Mouse (Mus musculus): ENCODE measurements around the gene Thap4. TPM values are rescaled to one million over a fixed set of nuclear protein-coding genes. Genes with fewer than 3 reads are reported as not detected.

Thap4 gene
- polyA plus RNA-seq, 1 experiment from 2014 or later = 75.3 TPM

DNA sequence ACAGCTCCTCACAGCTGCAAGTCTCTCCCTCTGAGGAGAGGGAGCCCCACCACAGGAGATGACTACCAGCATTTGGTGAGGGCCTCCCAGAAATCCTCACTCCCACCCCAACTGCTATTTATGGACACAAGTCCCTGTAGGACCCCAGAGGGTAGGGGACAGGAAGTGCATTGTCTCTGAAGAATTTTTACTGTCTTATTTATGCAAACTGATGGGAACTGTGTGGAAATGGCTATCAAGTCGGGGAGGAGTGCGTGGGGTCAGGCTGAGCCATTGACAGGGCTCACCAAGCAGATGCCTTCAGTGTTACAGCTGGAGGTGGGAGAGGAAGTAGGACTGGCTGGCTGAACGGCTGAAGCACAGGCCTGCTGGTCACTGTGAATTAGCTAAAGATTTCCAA, 57.3 kb downstream of the Thap4 start:
- peak; percentile 69 for ATAC-seq (ENCODE audit: low FRiP score, low TSS enrichment)
- Histone ChIP-seq H3K9ac (replicated peaks; ENCODE audit: low read length) (no peak overlapping the region), H3K4me3 (ENCODE audit: low read length) (no peak overlapping the region), H3K36me3 (ENCODE audit: insufficient read depth, low read length) (peaks cover 19% of the 10 kb centered on the region), H3K4me2 (replicated peaks; ENCODE audit: low read depth, low read length) (no peak overlapping the region), H3K27me3 (ENCODE audit: insufficient read depth, low read length) (no peaks in the 10 kb centered on the region), H3K4me1 (ENCODE audit: insufficient read depth, low read length) (peaks cover 15% of the 10 kb centered on the region), H3K27ac (ENCODE audit: low read length) (peak overlapping the region; percentile 80), H3K9me3 (ENCODE audit: low read length) (no peaks in the 10 kb centered on the region)
- 23% methylated on average over 3 of the region's 3 CpGs for WGBS

- Histone ChIP-seq H3K27me3 (ENCODE audit: insufficient read depth, low read length) (no peaks in the 10 kb centered on the region), H3K9me3 (ENCODE audit: low read length) (no peaks in the 10 kb centered on the region), H3K4me3 (ENCODE audit: low read length) (no peak overlapping the region), H3K9ac (replicated peaks; ENCODE audit: low read length) (no peak overlapping the region), H3K4me1 (ENCODE audit: insufficient read depth, low read length) (peaks cover 15% of the 10 kb centered on the region), H3K4me2 (replicated peaks; ENCODE audit: low read depth, low read length) (no peak overlapping the region), H3K36me3 (ENCODE audit: insufficient read depth, low read length) (peaks cover 30% of the 10 kb centered on the region), H3K27ac (ENCODE audit: low read length) (peak overlapping the region; percentile 61)
- WGBS = 73% methylated on average over 6 of the region's 6 CpGs
- ATAC-seq (ENCODE audit: low FRiP score, low TSS enrichment) = no peak
Measured at GRCm38 (mm10) chr1:93694966-93695365, 59.7 kb downstream of the Thap4 start.

DNA sequence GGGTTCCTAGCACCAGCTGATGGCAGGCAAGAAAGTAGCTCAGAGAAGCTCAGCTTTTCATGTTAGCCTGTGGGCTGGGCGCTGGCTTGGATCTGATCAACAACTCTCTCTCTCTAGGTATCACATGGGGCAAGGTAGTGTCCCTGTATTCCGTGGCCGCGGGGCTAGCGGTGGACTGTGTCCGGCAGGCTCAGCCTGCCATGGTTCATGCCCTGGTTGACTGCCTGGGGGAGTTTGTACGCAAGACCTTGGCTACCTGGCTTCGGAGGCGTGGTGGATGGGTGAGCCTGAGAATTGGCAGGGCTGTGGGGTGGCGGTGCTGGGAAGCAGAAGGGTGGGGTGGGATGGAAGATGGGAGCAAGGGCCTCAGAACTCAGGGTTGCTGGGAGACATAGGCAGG, 60.7 kb downstream of the Thap4 start:
- Histone ChIP-seq H3K4me2 (replicated peaks; ENCODE audit: low read depth, low read length) (no peak overlapping the region), H3K36me3 (ENCODE audit: insufficient read depth, low read length) (peaks cover 30% of the 10 kb centered on the region), H3K27me3 (ENCODE audit: insufficient read depth, low read length) (no peaks in the 10 kb centered on the region), H3K27ac (ENCODE audit: low read length) (no peak overlapping the region), H3K4me1 (ENCODE audit: insufficient read depth, low read length) (peaks cover 15% of the 10 kb centered on the region), H3K9me3 (ENCODE audit: low read length) (no peaks in the 10 kb centered on the region), H3K4me3 (ENCODE audit: low read length) (no peak overlapping the region), H3K9ac (replicated peaks; ENCODE audit: low read length) (no peak overlapping the region)
- 85% methylated on average over 10 of the region's 10 CpGs for WGBS
- no peak for ATAC-seq (ENCODE audit: low FRiP score, low TSS enrichment)

- Histone ChIP-seq H3K4me2 (replicated peaks; ENCODE audit: low read depth, low read length) (no peak overlapping the region), H3K4me1 (ENCODE audit: insufficient read depth, low read length) (peaks cover 15% of the 10 kb centered on the region), H3K36me3 (ENCODE audit: insufficient read depth, low read length) (peaks cover 30% of the 10 kb centered on the region), H3K27ac (ENCODE audit: low read length) (no peak overlapping the region), H3K9ac (replicated peaks; ENCODE audit: low read length) (no peak overlapping the region), H3K27me3 (ENCODE audit: insufficient read depth, low read length) (no peaks in the 10 kb centered on the region), H3K9me3 (ENCODE audit: low read length) (no peaks in the 10 kb centered on the region), H3K4me3 (ENCODE audit: low read length) (no peak overlapping the region)
- no peak for ATAC-seq (ENCODE audit: low FRiP score, low TSS enrichment)
- WGBS = 78% methylated on average over 3 of the region's 3 CpGs
Measured at GRCm38 (mm10) chr1:93693502-93693901, 61.2 kb downstream of the Thap4 start.

DNA sequence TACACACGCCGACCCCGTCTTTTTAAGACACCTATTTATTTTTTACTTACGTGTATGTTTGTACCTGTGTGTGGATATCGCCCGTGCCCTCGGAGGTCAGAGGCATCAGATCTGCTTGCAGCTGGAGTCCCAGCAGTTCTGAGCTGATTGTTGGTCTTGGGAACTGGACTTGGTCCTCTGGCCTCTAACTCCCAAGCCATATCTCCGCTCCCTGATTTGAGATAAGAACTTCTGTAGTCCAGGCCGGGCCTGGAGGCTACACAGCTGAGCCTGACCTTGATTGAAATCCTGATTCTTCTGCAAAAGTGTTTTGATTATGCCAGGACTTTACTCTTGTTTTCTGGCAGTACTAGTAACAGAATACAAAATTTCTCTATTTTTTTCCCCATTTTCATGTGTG, 61.9 kb downstream of the Thap4 start:
- H3K9me3 ChIP-seq (ENCODE audit: low read length) = no peaks in the 10 kb centered on the region
- no peak overlapping the region for H3K4me3 ChIP-seq (ENCODE audit: low read length)
- H3K27me3 ChIP-seq (ENCODE audit: insufficient read depth, low read length) = no peaks in the 10 kb centered on the region
- H3K36me3 ChIP-seq (ENCODE audit: insufficient read depth, low read length) = peaks cover 30% of the 10 kb centered on the region
- peaks cover 15% of the 10 kb centered on the region for H3K4me1 ChIP-seq (ENCODE audit: insufficient read depth, low read length)
- no peak overlapping the region for H3K9ac ChIP-seq (replicated peaks; ENCODE audit: low read length)
- no peak overlapping the region for H3K27ac ChIP-seq (ENCODE audit: low read length)
- 82% methylated on average over 9 of the region's 9 CpGs for WGBS
- H3K4me2 ChIP-seq (replicated peaks; ENCODE audit: low read depth, low read length) = no peak overlapping the region
- ATAC-seq (ENCODE audit: low FRiP score, low TSS enrichment) = no peak

DNA sequence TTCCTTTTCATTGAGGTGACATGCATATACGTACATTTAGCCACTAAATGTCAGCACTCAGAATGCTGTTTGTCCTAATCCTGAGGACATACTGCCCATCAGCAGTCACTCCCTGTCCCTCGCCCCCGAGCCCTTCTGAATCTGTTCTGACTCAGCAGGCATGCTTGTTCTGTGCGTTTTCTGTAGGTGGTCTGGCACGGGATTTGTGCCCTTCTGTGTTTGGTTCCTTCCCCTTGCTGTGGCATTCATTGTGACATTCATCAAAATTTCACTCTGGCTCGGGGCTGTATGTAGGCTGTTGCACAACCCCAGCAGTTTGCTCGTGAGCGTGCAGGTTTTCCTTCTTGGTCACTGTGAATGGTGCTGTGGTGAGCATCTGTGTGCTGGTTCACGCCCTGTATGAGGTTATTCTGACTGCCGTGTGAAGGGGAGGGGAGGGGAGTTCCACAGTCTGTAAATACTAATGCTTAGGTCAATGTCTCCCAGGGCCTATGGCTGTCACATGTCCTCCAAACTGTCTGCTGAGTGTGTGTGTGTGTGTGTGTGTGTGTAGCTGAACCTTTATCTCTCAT, 62.8 kb downstream of the Thap4 start:
- H3K9me3 ChIP-seq (ENCODE audit: low read length) = no peaks in the 10 kb centered on the region
- H3K9ac ChIP-seq (replicated peaks; ENCODE audit: low read length) = no peak overlapping the region
- H3K36me3 ChIP-seq (ENCODE audit: insufficient read depth, low read length) = peaks cover 30% of the 10 kb centered on the region
- H3K4me1 ChIP-seq (ENCODE audit: insufficient read depth, low read length) = peaks cover 17% of the 10 kb centered on the region
- no peaks in the 10 kb centered on the region for H3K27me3 ChIP-seq (ENCODE audit: insufficient read depth, low read length)
- no peak overlapping the region for H3K27ac ChIP-seq (ENCODE audit: low read length)
- H3K4me3 ChIP-seq (ENCODE audit: low read length) = no peak overlapping the region
- WGBS = 78% methylated on average over 10 of the region's 10 CpGs
- H3K4me2 ChIP-seq (replicated peaks; ENCODE audit: low read depth, low read length) = no peak overlapping the region
- no peak for ATAC-seq (ENCODE audit: low FRiP score, low TSS enrichment)

GRCm38 (mm10) chr1:93691106-93691505, 63.6 kb downstream of the Thap4 start:
- Histone ChIP-seq H3K9ac (replicated peaks; ENCODE audit: low read length) (no peak overlapping the region), H3K4me2 (replicated peaks; ENCODE audit: low read depth, low read length) (no peak overlapping the region), H3K27me3 (ENCODE audit: insufficient read depth, low read length) (no peaks in the 10 kb centered on the region), H3K27ac (ENCODE audit: low read length) (no peak overlapping the region), H3K9me3 (ENCODE audit: low read length) (no peaks in the 10 kb centered on the region), H3K36me3 (ENCODE audit: insufficient read depth, low read length) (peaks cover 26% of the 10 kb centered on the region), H3K4me3 (ENCODE audit: low read length) (no peak overlapping the region), H3K4me1 (ENCODE audit: insufficient read depth, low read length) (peaks cover 22% of the 10 kb centered on the region)
- 91% methylated on average over 8 of the region's 8 CpGs for WGBS
- ATAC-seq (ENCODE audit: low FRiP score, low TSS enrichment) = no peak

DNA sequence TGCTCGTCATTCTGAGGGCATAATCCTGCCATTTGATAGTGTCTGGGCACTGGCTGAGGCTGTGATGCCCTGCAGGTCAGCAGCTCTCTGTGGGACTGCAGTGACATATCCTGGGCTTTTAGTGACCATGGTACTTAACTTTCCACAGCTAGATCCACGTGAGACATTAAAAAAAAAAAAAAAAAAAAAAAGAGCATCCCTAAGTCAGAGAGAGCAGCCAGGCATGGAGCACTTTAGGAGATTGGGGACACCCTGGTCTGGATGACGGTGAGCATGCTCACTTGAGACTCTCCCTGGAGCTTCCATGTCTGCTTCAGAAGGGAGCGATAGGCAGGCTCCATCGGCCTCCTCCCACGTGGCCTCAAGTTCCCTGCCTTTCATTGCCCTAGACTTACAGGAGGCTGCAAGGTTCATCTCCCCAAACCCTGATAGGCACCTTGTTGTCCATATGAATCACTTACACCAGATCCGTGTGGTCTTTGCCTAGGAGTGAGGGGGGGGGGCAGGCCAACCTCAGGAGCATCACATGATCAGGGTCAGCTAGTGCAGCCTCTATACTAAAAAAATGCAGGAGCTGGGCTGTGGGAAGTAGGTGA, 64.7 kb downstream of the Thap4 start:
- Histone ChIP-seq H3K36me3 (ENCODE audit: insufficient read depth, low read length) (peaks cover 16% of the 10 kb centered on the region), H3K4me3 (ENCODE audit: low read length) (no peak overlapping the region), H3K27ac (ENCODE audit: low read length) (no peak overlapping the region), H3K27me3 (ENCODE audit: insufficient read depth, low read length) (no peaks in the 10 kb centered on the region), H3K9me3 (ENCODE audit: low read length) (no peaks in the 10 kb centered on the region), H3K4me1 (ENCODE audit: insufficient read depth, low read length) (peaks cover 23% of the 10 kb centered on the region), H3K9ac (replicated peaks; ENCODE audit: low read length) (no peak overlapping the region), H3K4me2 (replicated peaks; ENCODE audit: low read depth, low read length) (no peak overlapping the region)
- no peak for ATAC-seq (ENCODE audit: low FRiP score, low TSS enrichment)
- 65% methylated on average over 7 of the region's 7 CpGs for WGBS

DNA sequence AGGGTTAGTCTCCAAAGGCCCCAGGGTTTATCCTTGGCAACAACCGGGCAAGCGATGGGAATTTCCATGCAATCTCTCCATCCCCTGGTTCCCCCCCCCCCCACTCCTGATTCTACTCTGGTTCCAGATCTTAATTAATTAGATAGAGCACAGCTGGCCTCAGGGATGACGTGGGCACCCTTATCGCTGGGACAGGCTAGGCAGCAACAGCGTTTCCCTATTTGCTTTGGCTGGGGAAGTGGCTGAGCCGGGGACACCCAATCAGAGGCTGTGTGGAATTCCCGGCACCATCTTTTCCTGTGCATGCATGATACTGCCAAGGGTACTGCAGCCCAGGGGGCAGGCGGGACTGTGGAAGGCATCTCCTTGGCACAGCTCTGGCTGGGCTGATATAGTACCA, 66.5 kb downstream of the Thap4 start:
- H3K9me3 ChIP-seq (ENCODE audit: low read length) = no peaks in the 10 kb centered on the region
- ATAC-seq (ENCODE audit: low FRiP score, low TSS enrichment) = no peak
- H3K27ac ChIP-seq (ENCODE audit: low read length) = no peak overlapping the region
- peak overlapping the region; percentile 91 for H3K4me2 ChIP-seq (replicated peaks; ENCODE audit: low read depth, low read length)
- 0 out of 2 replicates have a peak, but pooled peaks cover 3% of the 10 kb centered on the region for H3K27me3 ChIP-seq (ENCODE audit: insufficient read depth, low read length)
- peaks cover 21% of the 10 kb centered on the region for H3K4me1 ChIP-seq (ENCODE audit: insufficient read depth, low read length)
- no peak overlapping the region for H3K4me3 ChIP-seq (ENCODE audit: low read length)
- H3K36me3 ChIP-seq (ENCODE audit: insufficient read depth, low read length) = peaks cover 11% of the 10 kb centered on the region
- no peak overlapping the region for H3K9ac ChIP-seq (replicated peaks; ENCODE audit: low read length)
- WGBS = 78% methylated on average over 8 of the region's 8 CpGs

DNA sequence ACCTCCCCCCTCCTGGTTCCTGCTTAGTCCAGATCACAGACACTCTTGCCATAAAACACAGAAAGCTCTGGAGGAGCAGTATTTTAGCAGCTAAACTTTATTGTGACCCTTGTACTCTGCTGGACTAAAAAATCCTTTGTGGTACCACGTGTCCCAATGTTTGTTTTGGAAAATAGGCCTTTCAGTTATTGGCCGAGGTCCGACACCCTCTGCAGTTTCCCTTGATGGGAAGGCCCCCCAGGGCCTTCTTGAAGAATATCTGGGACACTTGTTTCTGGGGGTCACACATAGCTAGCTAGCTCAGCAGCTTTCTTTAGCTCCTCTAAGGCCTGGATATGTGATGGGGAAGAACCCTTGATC, 67.7 kb downstream of the Thap4 start:
- WGBS = 30% methylated on average over 3 of the region's 3 CpGs
- no peak; the same call in 1 of the 2 replicates for ATAC-seq (ENCODE audit: low FRiP score, low TSS enrichment)
- peak overlapping the region; percentile 89 for H3K27ac ChIP-seq (ENCODE audit: low read length)

More for the DNA sequence above, 67.7 kb downstream of the Thap4 start:
- H3K4me2 ChIP-seq (replicated peaks; ENCODE audit: low read depth, low read length) = peak overlapping the region; percentile 91
- H3K9me3 ChIP-seq (ENCODE audit: low read length) = no peaks in the 10 kb centered on the region; the same call in 1 of the 2 replicates
- peaks cover 21% of the 10 kb centered on the region for H3K4me1 ChIP-seq (ENCODE audit: insufficient read depth, low read length)
- H3K4me3 ChIP-seq (ENCODE audit: low read length) = peak overlapping the region; percentile 70
- peak overlapping the region; percentile 79 for H3K9ac ChIP-seq (replicated peaks; ENCODE audit: low read length)
- H3K27me3 ChIP-seq (ENCODE audit: insufficient read depth, low read length) = 0 out of 2 replicates have a peak, but pooled peaks cover 3% of the 10 kb centered on the region
- peaks cover 11% of the 10 kb centered on the region for H3K36me3 ChIP-seq (ENCODE audit: insufficient read depth, low read length)

Measured in kidney, embryonic 16.5 days (tissue).